Mouse (Mus musculus) neural tube, embryonic 11.5 days (tissue): ENCODE data around the gene Nckap5l. TPM values are rescaled to one million over a fixed set of nuclear protein-coding genes. Genes with fewer than 3 reads are reported as not detected.
"Not testable (repeated sequence)": the region's sequence is repeated elsewhere in the genome, so short reads cannot be mapped to it uniquely, and the experiment has no call there.

Experiments
- ATAC-seq: fragments of 200-750 bp; cut with Nextera tagmentation; 2 replicates; pipeline ENCODE4 v1.8.0; 2017; ENCODE audit warnings: moderate number of reproducible peaks, mild to moderate bottlenecking, moderate TSS enrichment, moderate library complexity; ENCODE audit not compliant: insufficient read depth, low FRiP score, low TSS enrichment
- DNase-seq: peaks from one replicate; pipeline ENCODE4 v3.0.0-alpha.2; 2015; ENCODE audit warnings: low spot score
- H3K27ac ChIP-seq: fragments of 300-500 bp; sonication (generic); 2 replicates; pipeline ENCODE4 v1.5.1; 2014; ENCODE audit warnings: low read depth, mild to moderate bottlenecking, low read length
- H3K27me3 ChIP-seq: fragments of 300-500 bp; sonication (generic); 2 replicates; pipeline ENCODE4 v1.6.1; 2014; ENCODE audit warnings: mild to moderate bottlenecking, low read length, mixed read lengths; ENCODE audit not compliant: control insufficient read depth, insufficient read depth
- H3K36me3 ChIP-seq: fragments of 300-500 bp; sonication (generic); 2 replicates; pipeline ENCODE4 v1.6.1; 2014; ENCODE audit warnings: mild to moderate bottlenecking, low read length, moderate library complexity, mixed read lengths; ENCODE audit not compliant: control insufficient read depth, insufficient read depth
- H3K4me1 ChIP-seq: fragments of 300-500 bp; sonication (generic); 2 replicates; pipeline ENCODE4 v1.6.1; 2014; ENCODE audit warnings: low read length, mixed read lengths; ENCODE audit not compliant: control insufficient read depth, insufficient read depth
- H3K4me2 ChIP-seq: fragments of 300-500 bp; sonication (generic); 2 replicates; pipeline ENCODE4 v1.6.1; 2014; ENCODE audit warnings: low read depth, mild to moderate bottlenecking, moderate library complexity
- H3K4me3 ChIP-seq: fragments of 300-500 bp; sonication (generic); 2 replicates; pipeline ENCODE4 v1.5.1; 2014; ENCODE audit warnings: low read depth, low read length
- H3K9ac ChIP-seq: fragments of 300-500 bp; sonication (generic); 2 replicates; pipeline ENCODE4 v1.6.1; 2014; ENCODE audit warnings: mild to moderate bottlenecking, low read length
- H3K9me3 ChIP-seq: fragments of 300-500 bp; sonication (generic); 2 replicates; pipeline ENCODE4 v1.6.1; 2016; ENCODE audit warnings: low read length; ENCODE audit not compliant: control insufficient read depth
- WGBS: fragments of 180-500 bp; shearing (Covaris S2); extraction: QIAGEN DNeasy Blood & Tissue Kit; methylation state at CpG from one replicate; pipeline ENCODE4 v1.1.7; 2014; 5-methylcytosine and 5-hydroxymethylcytosine counted together
- polyA plus RNA-seq: library from polyadenylated mRNA; unstranded; fragments of >200 nt; fragmentation: Nextera tagmentation; extraction: Ambion mirVana; gene quantifications from 2 replicates; pipeline ENCODE4 v1.2.1, GENCODE M21; 2014

The Nckap5l gene
- polyA plus RNA-seq, 1 experiment from 2014 or later = 14.9 TPM

DNA sequence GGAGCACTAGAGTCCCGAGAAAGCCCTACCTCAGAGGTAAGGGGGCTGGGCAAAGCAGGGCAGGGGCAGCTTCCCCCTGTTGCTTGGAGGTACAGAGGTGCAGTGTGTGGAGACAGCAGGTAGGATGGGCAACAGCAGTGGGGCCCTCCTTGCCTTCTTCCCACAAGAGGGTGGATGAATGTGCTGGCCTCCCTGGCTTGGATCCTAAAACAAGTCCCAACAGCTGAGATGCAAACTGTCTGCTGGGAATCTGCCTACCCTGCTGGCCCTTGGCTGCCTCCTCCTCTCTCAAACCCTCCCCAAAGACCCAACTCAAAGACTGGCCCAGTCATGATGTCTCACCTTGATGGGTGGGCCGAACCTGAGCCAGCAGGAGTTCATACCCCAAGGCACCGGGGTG lies 2.1 kb downstream of the Nckap5l start:
- WGBS = 80% methylated on average over 3 of the region's 3 CpGs
- Histone ChIP-seq H3K27me3 (no peaks in the 10 kb centered on the region), H3K36me3 (peaks cover 2% of the 10 kb centered on the region; the same call in 1 of the 2 replicates), H3K4me2 (no peak overlapping the region), H3K27ac (no peak overlapping the region), H3K4me1 (peaks cover 17% of the 10 kb centered on the region), H3K9ac (no peak overlapping the region), H3K9me3 (no peaks in the 10 kb centered on the region), H3K4me3 (no peak overlapping the region)
- ATAC-seq (no peak), DNase-seq (no peak)

GRCm38 (mm10) chr15:99454585-99455279 lies 2.8 kb downstream of the Nckap5l start:
- peaks cover 17% of the 10 kb centered on the region for H3K4me1 ChIP-seq
- 87% methylated on average over 7 of the region's 7 CpGs for WGBS
- ATAC-seq = no peak
- H3K9ac ChIP-seq = no peak overlapping the region
- H3K4me3 ChIP-seq = no peak overlapping the region
- H3K9me3 ChIP-seq = no peaks in the 10 kb centered on the region
- H3K36me3 ChIP-seq = peaks cover 2% of the 10 kb centered on the region; the same call in 1 of the 2 replicates
- no peaks in the 10 kb centered on the region for H3K27me3 ChIP-seq
- DNase-seq = no peak
- H3K27ac ChIP-seq = no peak overlapping the region
- no peak overlapping the region for H3K4me2 ChIP-seq

GRCm38 (mm10) chr15:99453153-99453900 lies 4.2 kb downstream of the Nckap5l start:
- Histone ChIP-seq H3K9me3 (no peaks in the 10 kb centered on the region), H3K27ac (no peak overlapping the region), H3K9ac (no peak overlapping the region), H3K36me3 (peaks cover 2% of the 10 kb centered on the region; the same call in 1 of the 2 replicates), H3K27me3 (no peaks in the 10 kb centered on the region), H3K4me3 (no peak overlapping the region), H3K4me2 (no peak overlapping the region), H3K4me1 (peaks cover 16% of the 10 kb centered on the region)
- WGBS = 78% methylated on average over 11 of the region's 11 CpGs
- ATAC-seq (no peak), DNase-seq (no peak)

GRCm38 (mm10) chr15:99449751-99450280 lies 7.7 kb downstream of the Nckap5l start:
- H3K4me3 ChIP-seq = no peak overlapping the region
- no peak overlapping the region for H3K27ac ChIP-seq
- no peaks in the 10 kb centered on the region for H3K27me3 ChIP-seq
- no peak overlapping the region for H3K4me2 ChIP-seq
- H3K36me3 ChIP-seq = peaks cover 2% of the 10 kb centered on the region; the same call in 1 of the 2 replicates
- no peaks in the 10 kb centered on the region; the same call in 1 of the 2 replicates for H3K4me1 ChIP-seq
- WGBS = 85% methylated on average over 8 of the region's 8 CpGs
- DNase-seq (no peak), ATAC-seq (no peak)
- no peaks in the 10 kb centered on the region for H3K9me3 ChIP-seq
- H3K9ac ChIP-seq = no peak overlapping the region

- H3K9me3 ChIP-seq = no peaks in the 10 kb centered on the region
- no peaks in the 10 kb centered on the region for H3K27me3 ChIP-seq
- no peak overlapping the region for H3K4me3 ChIP-seq
- H3K36me3 ChIP-seq = peaks cover 2% of the 10 kb centered on the region; the same call in 1 of the 2 replicates
- 76% methylated on average over 9 of the region's 9 CpGs for WGBS
- no peaks in the 10 kb centered on the region; the same call in 1 of the 2 replicates for H3K4me1 ChIP-seq
- DNase-seq (no peak), ATAC-seq (no peak)
- H3K27ac ChIP-seq = no peak overlapping the region
- H3K9ac ChIP-seq = no peak overlapping the region
- no peak overlapping the region for H3K4me2 ChIP-seq
Observed at GRCm38 (mm10) chr15:99449131-99449750, 8.3 kb downstream of the Nckap5l start.

GRCm38 (mm10) chr15:99446136-99446535 lies 11.4 kb downstream of the Nckap5l start:
- not testable (repeated sequence) for H3K27me3 ChIP-seq
- WGBS = 88% methylated on average over 10 of the region's 10 CpGs

GRCm38 (mm10) chr15:99445567-99445966 lies 12.0 kb downstream of the Nckap5l start:
- ATAC-seq (no peak), DNase-seq (no peak)
- Histone ChIP-seq H3K36me3 (no peaks in the 10 kb centered on the region), H3K9me3 (no peaks in the 10 kb centered on the region), H3K9ac (no peak overlapping the region), H3K27ac (no peak overlapping the region), H3K4me1 (peaks cover 5% of the 10 kb centered on the region), H3K4me3 (no peak overlapping the region), H3K27me3 (no peaks in the 10 kb centered on the region), H3K4me2 (no peak overlapping the region)
- 67% methylated on average over 6 of the region's 6 CpGs for WGBS

More at GRCm38 (mm10) chr15:99446136-99446535, 11.4 kb downstream of the Nckap5l start:
- not testable (repeated sequence) for H3K4me3 ChIP-seq, DNase-seq, H3K9me3 ChIP-seq, H3K9ac ChIP-seq, H3K4me1 ChIP-seq, H3K4me2 ChIP-seq, H3K36me3 ChIP-seq, ATAC-seq, H3K27ac ChIP-seq

GRCm38 (mm10) chr15:99442358-99442757 lies 15.2 kb downstream of the Nckap5l start:
- Histone ChIP-seq H3K36me3 (no peaks in the 10 kb centered on the region; the same call in 1 of the 2 replicates), H3K4me3 (no peak overlapping the region), H3K4me1 (peaks cover 19% of the 10 kb centered on the region), H3K9me3 (no peaks in the 10 kb centered on the region), H3K27ac (no peak overlapping the region), H3K4me2 (no peak overlapping the region), H3K27me3 (no peaks in the 10 kb centered on the region), H3K9ac (no peak overlapping the region)
- no peak for ATAC-seq
- 65% methylated on average over 7 of the region's 7 CpGs for WGBS
- DNase-seq = no peak
